Mouse (Mus musculus): ENCODE data around the gene Sdccag8.

The Sdccag8 gene

GRCm38 (mm10) chr1:176814591-176815062, at the start of gene Sdccag8:
Gene Sdccag8 (plus strand): TSS chr1:176814660.
- DNase-seq: peak; percentile 97

- DNase-seq: no peak
These were observed 39.9 kb upstream of the Sdccag8 start for GRCm38 (mm10) chr1:176774533-176774932.

- DNase-seq: no peak
These were observed 25.1 kb upstream of the Sdccag8 start for GRCm38 (mm10) chr1:176789326-176789725.

- no peak for DNase-seq
These were observed 22.3 kb upstream of the Sdccag8 start for GRCm38 (mm10) chr1:176792175-176792574.

GRCm38 (mm10) chr1:176798673-176799072, 15.8 kb upstream of the Sdccag8 start:
- DNase-seq: no peak

- DNase-seq: peak; percentile 78
These were observed 13.6 kb upstream of the Sdccag8 start for GRCm38 (mm10) chr1:176800728-176801365.

- DNase-seq: no peak
These were observed 4.3 kb upstream of the Sdccag8 start for GRCm38 (mm10) chr1:176810161-176810560.

- DNase-seq: no peak
These were observed 2.6 kb upstream of the Sdccag8 start for GRCm38 (mm10) chr1:176811892-176812291.

GRCm38 (mm10) chr1:176812491-176813291, 1.8 kb upstream of the Sdccag8 start:
- no peak for DNase-seq

- DNase-seq: peak; percentile 76
These were observed 996 bp upstream of the Sdccag8 start for GRCm38 (mm10) chr1:176813292-176814035.

GRCm38 (mm10) chr1:176814036-176814420, 432 bp upstream of the Sdccag8 start, which contains the start of gene Cep170:
Gene Cep170 (minus strand): TSS chr1:176814067.
- DNase-seq: peak; percentile 97

- DNase-seq: no peak
These were observed 2.3 kb downstream of the Sdccag8 start for GRCm38 (mm10) chr1:176816728-176817127.

GRCm38 (mm10) chr1:176818147-176818546, 3.7 kb downstream of the Sdccag8 start:
- no peak for DNase-seq

- peak; percentile 24 for DNase-seq
These were observed 4.3 kb downstream of the Sdccag8 start for GRCm38 (mm10) chr1:176818763-176819162.

- no peak for DNase-seq
These were observed 7.5 kb downstream of the Sdccag8 start for GRCm38 (mm10) chr1:176821929-176822328.

- no peak for DNase-seq
These were observed 8.5 kb downstream of the Sdccag8 start for GRCm38 (mm10) chr1:176822949-176823348.

GRCm38 (mm10) chr1:176823889-176824288, 9.4 kb downstream of the Sdccag8 start:
- DNase-seq: no peak

GRCm38 (mm10) chr1:176824611-176825010, 10.2 kb downstream of the Sdccag8 start:
- DNase-seq: no peak

- no peak for DNase-seq
These were observed 10.6 kb downstream of the Sdccag8 start for GRCm38 (mm10) chr1:176825084-176825483.

GRCm38 (mm10) chr1:176826186-176826585, 11.7 kb downstream of the Sdccag8 start:
- no peak for DNase-seq

- no peak for DNase-seq
These were observed 12.5 kb downstream of the Sdccag8 start for GRCm38 (mm10) chr1:176826931-176827330.

- DNase-seq: no peak
These were observed 12.9 kb downstream of the Sdccag8 start for GRCm38 (mm10) chr1:176827365-176827764.

- no peak for DNase-seq
These were observed 13.6 kb downstream of the Sdccag8 start for GRCm38 (mm10) chr1:176827945-176828485.

Measured in kidney, postnatal 14 days (tissue).